Mouse (Mus musculus) adrenal gland, adult 18-20 months (tissue): ENCODE data around the gene Spast. TPM values are rescaled to one million over a fixed set of nuclear protein-coding genes. Genes with fewer than 3 reads are reported as not detected.
"Not testable (repeated sequence)": the region's sequence is repeated elsewhere in the genome, so short reads cannot be mapped to it uniquely, and the experiment has no call there.

Source experiments
- DNase-seq, 2 experiments: peaks; one replicate each; pipeline ENCODE4 v3.0.0; 2021 to 2022; ENCODE audit warnings: low spot score in 2 of 2
- total RNA-seq, 2 experiments: library from RNA; stranded (reverse); gene quantifications; 1 replicate in 1 of 2; 2 replicates in 1 of 2; pipeline ENCODE4 v1.2.3; 2021

Spast gene
- total RNA-seq, 2 experiments from 2014 or later: 28.6 to 30.5 TPM

DNA sequence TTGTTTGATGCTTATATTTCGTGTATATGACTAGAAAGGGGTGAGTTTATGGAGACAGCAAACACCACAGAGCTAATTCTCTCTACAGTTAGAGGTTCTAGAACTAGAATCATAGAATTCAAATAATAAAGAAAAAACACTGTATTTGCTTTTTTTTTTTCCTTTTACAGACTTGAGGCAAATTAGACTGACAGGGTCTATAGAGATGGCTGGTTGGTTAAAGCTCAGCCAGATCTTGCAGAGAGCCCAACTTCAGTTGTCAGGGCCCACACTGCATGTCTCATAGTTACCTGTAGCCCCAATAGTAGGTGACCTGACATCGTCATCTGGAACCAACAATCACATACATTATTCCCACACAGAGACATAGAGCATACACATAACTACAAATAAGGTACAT is 14.9 kb upstream of the Spast start, which contains the start of gene Dpy30:
TSS of gene Dpy30 (minus strand) at position 101 of the 400 bp plus-strand sequence.
- no peak for DNase-seq

DNA sequence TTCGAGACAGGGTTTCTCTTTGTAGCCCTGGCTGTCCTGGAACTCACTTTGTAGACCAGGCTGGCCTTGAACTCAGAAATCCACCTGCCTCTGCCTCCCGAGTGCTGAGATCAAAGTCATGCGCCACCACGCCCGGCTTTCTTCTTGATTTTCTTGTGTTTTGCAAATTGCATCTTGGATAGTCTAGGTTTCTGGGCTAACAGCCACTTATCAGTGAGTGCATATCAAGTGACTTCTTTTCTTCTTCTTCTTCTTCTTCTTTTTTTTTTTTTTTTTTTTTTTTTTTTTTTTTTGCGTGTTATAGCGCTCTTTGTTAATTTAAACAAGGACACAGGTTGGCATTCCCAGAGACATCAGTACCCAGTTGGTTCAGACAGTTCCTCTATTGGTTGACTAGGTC is 11.6 kb upstream of the Spast start:
- not testable (repeated sequence) for DNase-seq

DNA sequence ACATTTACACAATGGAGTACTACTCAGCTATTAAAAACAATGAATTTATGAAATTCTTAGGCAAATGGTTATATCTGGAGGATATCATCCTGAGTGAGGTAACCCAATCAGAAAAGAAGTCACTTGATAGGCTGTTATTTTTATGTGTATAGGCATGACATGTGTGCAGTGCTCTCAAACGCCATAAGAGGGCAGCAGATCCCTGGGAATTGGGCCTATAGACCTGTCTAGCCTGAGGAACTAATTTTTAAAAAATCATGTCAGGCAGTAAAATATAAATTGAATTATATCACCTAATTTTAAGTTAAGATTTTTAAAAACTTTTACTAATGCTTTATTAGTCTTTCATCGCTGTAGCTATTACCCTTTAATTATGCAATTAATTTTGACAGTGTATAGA is 10.6 kb upstream of the Spast start:
- DNase-seq: peak; percentile 42

DNA sequence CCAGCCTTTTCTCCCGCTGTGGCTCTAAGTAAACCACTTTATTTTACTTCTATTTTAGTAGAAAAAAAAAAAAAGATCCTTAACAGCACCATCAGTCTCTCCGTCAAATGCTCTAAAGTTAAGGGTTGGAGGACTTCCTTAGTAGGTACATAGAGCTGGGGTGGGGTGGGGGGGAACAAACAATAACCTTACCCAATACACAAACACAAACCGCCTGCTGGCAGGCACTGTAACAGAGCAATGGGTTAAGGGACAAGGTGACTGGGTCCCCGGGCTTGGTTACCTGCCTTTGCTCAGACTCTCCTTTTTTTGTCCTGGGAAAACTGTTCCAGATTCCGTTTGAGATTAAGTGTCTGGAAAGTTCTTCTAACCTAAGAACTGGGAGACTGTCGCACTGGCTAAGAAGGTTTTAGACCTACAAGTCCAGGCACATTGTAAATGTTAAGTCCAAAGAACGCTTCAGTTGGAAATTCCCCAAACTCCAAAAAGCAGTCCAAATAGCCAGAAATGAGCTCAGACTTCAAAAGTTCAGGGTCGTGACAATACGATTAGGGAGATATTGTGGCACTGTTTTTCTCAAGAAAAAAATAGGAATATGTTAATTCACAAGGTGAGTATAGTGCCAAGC is 7.6 kb upstream of the Spast start:
- DNase-seq: peak in 1 of 2 experiments; percentile 20

DNA sequence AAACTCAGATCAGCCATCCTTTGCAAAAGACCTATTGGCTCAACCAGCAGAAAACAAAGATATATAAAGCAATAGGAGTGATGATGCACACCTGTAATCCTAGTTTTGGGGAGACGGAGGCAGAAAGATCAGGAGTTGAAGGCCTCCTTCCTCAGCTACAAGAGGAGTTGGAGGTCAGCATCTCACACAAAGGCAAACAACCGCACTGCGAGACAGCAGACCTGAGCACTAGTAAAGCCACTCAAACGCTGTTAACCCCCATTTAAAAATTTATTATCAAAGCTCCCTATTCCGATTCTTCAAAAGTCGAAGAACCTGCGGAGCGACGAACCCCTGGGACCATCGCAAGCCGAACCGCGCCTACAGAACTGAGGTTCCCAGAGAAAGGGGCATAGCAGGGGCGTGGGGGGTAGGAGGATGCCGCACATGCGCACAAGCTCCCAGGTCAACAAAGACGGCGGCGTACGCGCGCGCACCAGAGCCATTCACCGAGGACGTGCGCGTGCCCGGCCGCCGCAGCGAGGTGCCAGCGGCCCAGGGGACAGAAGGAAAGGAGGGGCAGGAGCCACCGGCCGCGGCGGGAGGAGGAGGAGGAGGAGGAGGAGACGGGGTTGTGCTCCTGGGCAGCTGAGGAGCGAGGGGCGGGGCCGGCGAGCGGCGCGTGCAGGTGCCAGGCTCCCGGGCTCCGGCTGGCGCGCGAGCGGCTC is 409 bp upstream of the Spast start:
- DNase-seq: peak; percentile 91 to 94

DNA sequence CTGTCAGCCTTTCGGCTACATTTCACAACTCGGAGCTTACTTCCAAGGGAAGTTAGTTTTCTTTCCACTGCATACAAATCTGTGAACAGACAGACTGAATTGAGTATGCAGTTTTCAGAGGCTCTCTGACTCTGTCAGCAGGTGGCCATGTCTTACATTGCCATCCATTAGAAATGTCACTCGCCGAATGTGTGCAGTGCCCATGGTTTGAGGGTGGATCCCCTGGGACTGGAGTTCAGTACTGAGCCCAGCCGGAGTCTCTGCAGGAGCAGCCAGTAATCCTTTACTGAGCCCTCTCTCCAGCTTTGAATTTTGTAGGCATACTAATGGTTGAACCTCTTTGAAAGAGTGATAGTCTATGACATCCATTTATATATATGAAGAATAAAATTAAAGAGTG is 2.4 kb downstream of the Spast start:
- DNase-seq: no peak

DNA sequence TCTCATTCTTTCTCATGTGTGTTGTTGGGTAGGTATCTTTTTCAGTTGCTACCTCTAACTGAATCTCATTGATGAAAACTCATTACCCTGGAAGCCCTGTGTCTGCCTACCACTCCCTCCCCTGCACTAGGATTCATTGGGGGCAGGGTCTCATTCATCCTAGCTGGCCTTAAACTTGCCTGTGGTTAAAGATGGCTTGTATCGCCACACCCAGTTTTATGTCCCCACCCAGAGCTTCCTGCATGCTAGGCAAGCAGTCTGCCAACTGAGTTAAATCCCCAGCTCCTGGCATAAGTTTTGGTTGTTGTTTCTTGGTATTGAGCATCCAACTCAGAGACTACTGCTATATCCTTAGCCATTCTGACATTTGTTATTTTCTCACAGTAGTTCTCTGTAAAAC is 24.8 kb downstream of the Spast start:
- DNase-seq: no peak

DNA sequence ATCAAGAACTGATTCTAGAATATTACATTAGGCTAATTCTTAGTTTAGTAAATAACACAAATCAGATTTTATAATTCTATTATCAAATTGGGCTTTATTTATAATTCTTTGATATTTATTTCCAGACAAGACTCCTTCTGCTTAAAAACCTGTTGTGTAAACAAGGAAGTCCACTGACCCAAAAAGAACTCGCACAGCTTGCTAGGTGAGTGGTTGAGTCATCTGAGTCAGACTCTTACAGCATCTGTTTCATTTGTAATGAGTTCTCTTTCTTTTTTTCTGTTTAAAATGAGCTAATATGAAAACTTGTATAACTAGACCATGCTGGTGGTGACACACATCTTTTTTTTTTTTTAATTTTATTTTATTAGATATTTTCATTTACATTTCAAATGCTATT is 38.1 kb downstream of the Spast start:
- DNase-seq: no peak

DNA sequence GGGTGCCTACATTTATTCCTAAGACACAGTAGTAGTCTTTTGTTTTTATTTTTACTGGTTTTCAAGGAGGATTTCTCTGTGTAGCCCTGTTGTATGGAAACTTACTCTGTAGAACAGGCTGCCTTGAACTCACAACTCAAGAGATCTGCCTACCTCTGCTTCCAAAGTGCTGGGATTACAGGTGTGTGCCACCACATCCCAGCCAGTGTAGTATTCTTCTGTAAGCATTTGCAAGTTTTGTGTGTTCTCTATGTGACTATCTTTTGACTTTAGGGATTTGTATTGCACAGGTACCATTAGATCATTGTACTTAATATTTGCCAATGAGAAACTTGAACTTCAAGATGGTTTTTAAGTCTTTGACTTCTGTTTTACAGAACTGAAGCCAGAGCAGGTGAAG is 47.9 kb downstream of the Spast start:
- DNase-seq: no peak

DNA sequence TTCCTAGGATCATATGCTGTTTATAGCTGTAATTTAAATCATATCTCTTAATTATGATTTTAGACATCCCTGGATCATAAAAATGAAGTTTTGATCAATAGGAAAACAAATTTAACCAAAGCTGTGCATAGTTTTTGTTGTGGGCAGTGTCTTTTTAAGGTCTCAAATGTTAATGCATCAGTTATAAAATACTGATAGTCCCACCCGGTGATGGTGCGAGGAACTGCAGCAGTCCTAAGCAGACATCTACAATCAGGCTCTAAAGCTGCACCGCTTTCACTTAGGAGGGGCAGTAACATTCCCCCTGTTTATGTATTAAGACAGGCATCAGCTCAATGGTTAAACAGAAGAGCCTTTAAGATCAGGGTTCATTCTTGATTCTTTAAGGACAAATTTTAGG is 51.1 kb downstream of the Spast start:
- no peak for DNase-seq

DNA sequence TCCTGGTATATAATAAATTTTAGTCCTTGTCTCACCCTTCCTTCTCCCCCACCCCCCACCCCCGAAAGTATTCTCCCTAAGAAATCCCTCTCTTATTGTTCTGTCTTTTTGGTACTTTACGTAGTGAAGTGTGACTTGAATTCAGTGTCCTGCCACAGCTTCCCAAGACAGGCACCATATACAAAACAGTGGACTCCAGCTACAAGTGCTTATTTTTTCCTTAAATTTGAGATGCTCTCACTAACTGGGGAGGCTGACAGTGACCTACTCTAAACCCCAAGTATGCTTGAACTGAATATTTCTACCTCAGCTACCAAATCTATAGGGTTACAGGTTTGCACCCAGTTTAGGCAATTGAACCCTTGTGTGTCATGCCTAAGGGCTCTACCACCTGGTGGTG is 55.6 kb downstream of the Spast start:
- DNase-seq: no peak

DNA sequence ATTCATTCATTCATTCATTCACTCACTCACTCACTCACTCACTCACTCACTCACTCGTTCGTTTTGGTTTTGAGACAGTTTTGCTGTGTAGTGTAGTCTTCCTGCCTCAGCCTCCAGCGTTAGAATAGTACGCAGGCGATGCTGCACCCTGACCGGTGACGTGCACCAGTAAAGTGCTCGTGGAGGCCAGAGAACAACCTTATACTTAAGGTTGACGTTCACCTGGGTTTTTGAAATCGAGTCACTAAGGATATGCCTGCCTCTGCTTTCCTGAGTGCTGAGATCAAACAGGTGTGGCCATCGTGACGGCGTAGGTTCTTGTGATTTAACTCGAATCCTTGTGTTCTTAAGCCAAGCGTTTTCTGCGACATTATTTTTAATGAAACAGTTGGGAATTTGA is 56.1 kb downstream of the Spast start:
- DNase-seq: no peak

DNA sequence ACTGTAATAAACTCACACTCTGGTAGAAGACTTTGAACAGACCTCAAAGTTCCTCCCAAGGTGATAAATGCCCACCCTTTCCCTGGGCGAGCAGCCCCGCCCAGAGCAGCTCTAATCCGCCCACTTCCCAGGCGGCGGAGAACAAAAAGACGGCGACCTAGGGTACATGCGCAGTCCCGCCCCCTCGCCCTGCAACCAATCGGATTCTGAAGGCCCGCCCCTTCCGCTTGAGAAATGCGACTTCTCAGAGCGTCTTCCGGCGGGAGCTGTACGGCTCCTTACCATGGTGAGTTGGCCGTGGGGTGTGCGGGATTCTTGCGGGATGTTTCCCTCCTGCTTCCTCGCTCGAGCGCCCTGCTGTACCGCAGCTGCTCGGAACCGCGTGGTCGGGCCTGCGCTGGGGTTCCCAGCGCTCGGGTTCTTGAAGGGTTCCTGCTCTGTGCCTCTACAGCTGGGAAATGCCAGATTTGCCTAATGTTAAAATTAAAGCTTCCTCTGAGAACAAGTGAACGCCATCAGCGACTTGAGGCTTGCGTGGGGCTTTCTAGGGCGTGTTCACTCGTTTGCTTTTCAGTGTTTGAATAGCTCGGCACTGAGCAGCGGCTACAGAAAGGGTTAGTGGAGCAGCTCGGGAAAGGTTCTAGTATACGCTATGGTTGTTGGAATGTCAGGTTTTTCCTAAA is 56.7 kb downstream of the Spast start, which contains the start of gene Slc30a6:
TSS of gene Slc30a6 (plus strand) at position 226 of the 683 bp plus-strand sequence.
- peak; percentile 93 to 94 for DNase-seq

DNA sequence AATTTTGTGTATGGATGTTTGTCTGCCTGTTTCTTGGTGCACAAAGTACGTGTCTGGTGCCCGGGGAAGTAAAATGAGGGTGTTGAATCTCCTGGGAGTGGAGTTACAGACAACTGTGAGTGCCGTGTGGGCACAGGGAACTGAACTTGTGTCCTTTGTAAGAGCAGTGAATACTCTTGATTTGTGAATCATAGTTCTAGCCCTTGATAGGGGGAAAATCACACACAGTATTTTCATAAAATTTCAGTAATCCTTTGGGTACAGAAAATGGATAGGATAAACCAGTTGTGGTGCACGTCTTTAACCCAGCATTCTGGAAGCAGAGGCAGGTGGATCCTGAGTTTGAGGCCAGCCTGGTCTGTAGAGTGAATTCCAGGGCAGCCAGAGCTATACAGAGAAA is 58.0 kb downstream of the Spast start:
- DNase-seq: no peak

DNA sequence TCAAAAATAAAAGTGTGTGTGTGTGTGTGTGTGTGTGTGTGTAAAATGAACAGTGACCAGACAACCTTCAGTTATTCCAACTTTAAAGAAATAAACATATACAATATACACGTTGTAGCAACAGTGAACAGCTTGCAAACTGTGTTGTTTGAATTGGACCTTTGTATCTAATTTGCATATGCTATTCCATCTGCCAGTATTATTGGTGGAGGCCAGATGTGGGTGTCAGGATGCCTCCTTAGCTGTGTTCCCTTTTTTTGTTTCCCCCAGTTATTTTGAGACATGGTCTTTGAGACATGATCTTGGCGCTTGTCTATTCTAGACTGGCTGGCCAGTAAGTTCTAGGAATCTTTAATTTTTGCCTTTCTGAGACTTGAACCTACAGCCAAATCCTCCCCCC is 58.4 kb downstream of the Spast start:
- DNase-seq: no peak

DNA sequence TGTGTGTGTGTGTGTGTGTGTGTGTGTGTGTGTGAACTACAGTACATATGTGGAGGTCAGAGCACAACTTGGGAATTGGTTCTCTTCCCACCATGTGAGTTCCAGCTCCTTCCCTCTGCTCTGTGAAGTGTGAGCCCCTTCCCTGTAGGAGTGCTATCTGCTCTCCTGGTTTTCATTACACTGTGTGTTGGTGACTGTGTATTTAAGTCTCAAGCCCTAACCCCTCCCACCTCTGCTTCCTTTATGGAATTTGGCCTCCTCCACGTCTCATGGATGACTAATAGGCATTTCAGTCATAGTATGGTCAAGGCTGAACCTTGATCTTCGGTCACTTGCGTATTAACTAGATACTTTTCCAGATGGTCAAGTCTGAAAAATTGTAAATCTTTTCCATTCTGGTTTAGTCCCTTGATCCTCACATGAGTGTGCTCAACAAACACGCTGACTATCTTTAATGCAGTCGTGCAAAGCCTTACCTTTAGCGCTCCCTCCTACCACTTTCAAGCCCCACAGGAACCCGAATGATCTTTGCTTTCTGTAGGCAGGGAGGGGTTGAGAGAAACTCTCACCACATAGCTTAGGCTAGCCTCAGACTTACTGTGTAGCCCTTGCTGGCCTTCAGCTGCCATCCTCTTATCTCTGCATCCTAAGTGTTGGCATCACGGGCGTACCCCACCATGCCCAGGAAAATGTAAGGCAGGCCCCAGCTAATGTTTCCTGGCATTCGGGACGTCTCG is 63.9 kb downstream of the Spast start:
- peak in 1 of 2 experiments; percentile 13 for DNase-seq

DNA sequence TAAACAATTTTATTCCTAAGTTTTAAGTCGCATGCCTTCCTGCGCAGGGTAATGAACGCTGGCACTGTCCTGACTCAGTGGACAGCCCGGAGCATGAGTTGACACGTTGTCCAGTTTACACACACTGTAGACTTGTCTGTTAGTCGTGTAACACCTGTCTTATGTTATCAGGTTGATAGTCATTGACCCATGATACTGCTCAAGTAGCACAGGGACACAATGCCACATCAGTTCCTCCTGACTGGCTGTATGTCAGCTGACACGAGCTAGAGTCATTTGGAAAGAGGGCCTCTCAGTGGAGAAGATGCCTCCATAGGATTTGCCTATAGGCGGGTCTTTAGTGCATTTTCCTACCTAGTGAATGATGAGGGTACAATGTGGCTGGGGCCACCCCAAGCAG is 67.7 kb downstream of the Spast start:
- no peak for DNase-seq

DNA sequence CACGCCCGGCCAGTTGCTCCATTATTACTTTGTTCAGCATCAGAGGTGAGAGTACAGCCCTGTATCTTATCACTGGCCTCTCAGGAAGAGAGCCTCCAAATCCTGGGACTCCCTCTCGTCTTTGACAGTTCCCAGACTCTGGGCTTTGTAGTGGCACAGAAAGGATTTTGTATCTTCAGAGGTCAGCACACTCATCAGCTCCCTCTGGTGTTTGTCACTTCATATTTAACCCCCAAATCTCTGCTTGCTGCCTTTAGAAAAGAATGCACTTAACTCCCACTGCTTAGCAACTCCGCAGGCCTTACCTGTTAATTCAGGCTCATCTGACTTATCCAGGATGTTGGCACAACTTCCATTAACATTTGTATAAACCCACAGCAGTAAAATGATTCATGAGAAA is 70.9 kb downstream of the Spast start:
- DNase-seq: no peak

DNA sequence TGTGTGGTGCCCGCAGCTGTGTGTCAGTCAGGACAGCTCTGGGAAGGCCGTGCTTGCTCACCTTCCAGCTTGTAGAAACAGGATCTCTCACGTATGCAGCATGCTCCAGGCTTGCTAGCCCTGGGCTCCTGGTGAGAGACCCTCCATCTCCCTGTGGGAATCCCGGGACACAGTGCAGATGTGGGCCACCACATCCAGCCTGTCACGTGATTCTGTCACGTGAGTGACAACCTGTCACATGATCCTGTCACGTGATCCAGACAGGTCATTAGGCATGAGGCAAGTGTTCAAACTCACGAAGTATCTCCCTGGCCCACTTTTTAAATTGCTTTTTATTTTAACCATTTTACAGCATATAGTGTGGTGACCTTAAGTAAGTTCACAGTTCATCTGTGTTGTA is 74.5 kb downstream of the Spast start:
- DNase-seq: no peak

DNA sequence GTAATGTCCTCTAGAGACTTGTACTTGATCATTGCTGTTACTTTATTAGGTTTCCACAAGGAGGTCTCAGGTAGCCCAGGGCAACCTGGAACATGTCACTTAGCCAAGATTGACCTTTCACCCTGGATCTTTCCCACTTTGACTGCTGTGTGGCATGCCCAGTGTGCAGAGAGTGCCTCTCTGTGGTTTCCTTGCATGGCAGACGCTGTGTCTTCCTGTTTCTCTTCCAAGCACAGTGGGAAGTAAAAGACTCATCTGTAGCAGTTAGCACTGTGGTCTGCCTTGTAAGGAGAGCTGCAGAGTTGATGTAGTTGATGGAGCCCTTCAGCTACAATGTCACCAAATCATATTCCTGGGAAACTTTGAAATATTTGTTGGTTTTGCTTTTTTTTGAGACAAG is 75.9 kb downstream of the Spast start:
- DNase-seq: no peak

DNA sequence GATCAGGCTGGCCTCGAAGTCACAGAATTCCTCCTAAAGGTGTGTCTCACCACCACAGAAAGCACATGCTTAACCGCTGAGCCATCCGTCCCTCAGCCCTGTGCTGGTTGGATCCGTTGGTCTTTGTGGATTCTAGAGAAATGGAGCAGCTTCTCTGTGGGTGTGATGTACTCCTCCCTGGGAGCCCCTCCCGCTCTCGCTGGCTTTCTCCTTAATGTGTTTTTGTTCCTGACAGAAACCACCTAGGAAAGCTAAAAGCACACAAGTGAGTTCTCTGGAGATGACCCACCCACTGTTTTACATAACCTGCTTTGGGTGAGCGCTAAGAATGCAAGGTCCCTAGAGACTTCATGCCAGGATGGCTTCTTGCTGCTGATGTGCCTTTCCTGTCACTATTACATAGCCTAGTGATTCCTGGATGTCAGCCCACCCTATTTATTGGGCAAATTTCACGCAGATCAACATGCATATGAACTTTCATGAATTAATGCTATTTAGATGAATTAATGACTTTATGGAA is 78.1 kb downstream of the Spast start:
- no peak for DNase-seq
